Mouse (Mus musculus): ENCODE measurements around the gene Sorcs2. TPM values are rescaled to one million over a fixed set of nuclear protein-coding genes. Genes with fewer than 3 reads are reported as not detected.

Gene Sorcs2
- polyA plus RNA-seq, 1 experiment from 2014 or later = 11.5 TPM

GRCm38 (mm10) chr5:36267194-36267769 lies 130.7 kb downstream of the Sorcs2 start:
- no peaks in the 10 kb centered on the region; the same call in 1 of the 2 replicates for H3K4me1 ChIP-seq (replicated peaks; ENCODE audit: control insufficient read depth, insufficient read depth, low read length)
- no peaks in the 10 kb centered on the region for H3K27me3 ChIP-seq (ENCODE audit: control insufficient read depth, insufficient read depth, low read length)
- 90% methylated on average over 3 of the region's 3 CpGs for WGBS
- H3K4me2 ChIP-seq (replicated peaks) = no peak overlapping the region
- no peak overlapping the region for H3K27ac ChIP-seq
- no peak for DNase-seq (ENCODE audit: low spot score)
- H3K4me3 ChIP-seq (replicated peaks; ENCODE audit: low read length) = no peak overlapping the region
- no peaks in the 10 kb centered on the region for H3K36me3 ChIP-seq (replicated peaks; ENCODE audit: control insufficient read depth, insufficient read depth)
- no peaks in the 10 kb centered on the region for H3K9me3 ChIP-seq (ENCODE audit: control insufficient read depth, low read length)
- no peak overlapping the region for H3K9ac ChIP-seq
- no peak for ATAC-seq (ENCODE audit: low FRiP score)

- Histone ChIP-seq H3K27me3 (ENCODE audit: control insufficient read depth, insufficient read depth, low read length) (no peaks in the 10 kb centered on the region), H3K4me1 (replicated peaks; ENCODE audit: control insufficient read depth, insufficient read depth, low read length) (peaks cover 28% of the 10 kb centered on the region), H3K4me2 (replicated peaks) (no peak overlapping the region), H3K27ac (peak overlapping the region; percentile 5; the same call in 1 of the 2 replicates), H3K4me3 (replicated peaks; ENCODE audit: low read length) (no peak overlapping the region), H3K36me3 (replicated peaks; ENCODE audit: control insufficient read depth, insufficient read depth) (no peaks in the 10 kb centered on the region), H3K9me3 (ENCODE audit: control insufficient read depth, low read length) (no peaks in the 10 kb centered on the region), H3K9ac (no peak overlapping the region)
- WGBS = 56% methylated on average over 12 of the region's 12 CpGs
- no peak for ATAC-seq (ENCODE audit: low FRiP score)
- DNase-seq (ENCODE audit: low spot score) = no peak
These were observed 137.1 kb downstream of the Sorcs2 start for GRCm38 (mm10) chr5:36260862-36261261.

- peaks cover 34% of the 10 kb centered on the region for H3K4me1 ChIP-seq (replicated peaks; ENCODE audit: control insufficient read depth, insufficient read depth, low read length)
- no peaks in the 10 kb centered on the region for H3K27me3 ChIP-seq (ENCODE audit: control insufficient read depth, insufficient read depth, low read length)
- ATAC-seq (ENCODE audit: low FRiP score) (no peak; the same call in 1 of the 2 replicates), DNase-seq (ENCODE audit: low spot score) (no peak)
- no peak overlapping the region for H3K4me3 ChIP-seq (replicated peaks; ENCODE audit: low read length)
- WGBS = 36% methylated on average over 6 of the region's 6 CpGs
- H3K9ac ChIP-seq = no peak overlapping the region
- H3K27ac ChIP-seq = 0 out of 2 replicates have a peak overlapping the region, but pooled peaks have one; percentile 4
- H3K9me3 ChIP-seq (ENCODE audit: control insufficient read depth, low read length) = no peaks in the 10 kb centered on the region
- no peaks in the 10 kb centered on the region for H3K36me3 ChIP-seq (replicated peaks; ENCODE audit: control insufficient read depth, insufficient read depth)
- no peak overlapping the region for H3K4me2 ChIP-seq (replicated peaks)
These were observed 138.2 kb downstream of the Sorcs2 start for GRCm38 (mm10) chr5:36259691-36260124.

GRCm38 (mm10) chr5:36258387-36259181 lies 139.4 kb downstream of the Sorcs2 start:
- Histone ChIP-seq H3K36me3 (replicated peaks; ENCODE audit: control insufficient read depth, insufficient read depth) (no peaks in the 10 kb centered on the region), H3K4me3 (replicated peaks; ENCODE audit: low read length) (no peak overlapping the region), H3K9me3 (ENCODE audit: control insufficient read depth, low read length) (no peaks in the 10 kb centered on the region), H3K9ac (no peak overlapping the region), H3K27ac (peak overlapping the region; percentile 32; the same call in 1 of the 2 replicates), H3K27me3 (ENCODE audit: control insufficient read depth, insufficient read depth, low read length) (no peaks in the 10 kb centered on the region), H3K4me2 (replicated peaks) (no peak overlapping the region), H3K4me1 (replicated peaks; ENCODE audit: control insufficient read depth, insufficient read depth, low read length) (peaks cover 36% of the 10 kb centered on the region)
- WGBS = 81% methylated on average over 12 of the region's 12 CpGs
- no peak for ATAC-seq (ENCODE audit: low FRiP score)
- DNase-seq (ENCODE audit: low spot score) = no peak

- Histone ChIP-seq H3K36me3 (replicated peaks; ENCODE audit: control insufficient read depth, insufficient read depth) (no peaks in the 10 kb centered on the region), H3K4me3 (replicated peaks; ENCODE audit: low read length) (no peak overlapping the region), H3K27me3 (ENCODE audit: control insufficient read depth, insufficient read depth, low read length) (no peaks in the 10 kb centered on the region), H3K27ac (no peak overlapping the region), H3K9me3 (ENCODE audit: control insufficient read depth, low read length) (no peaks in the 10 kb centered on the region), H3K4me1 (replicated peaks; ENCODE audit: control insufficient read depth, insufficient read depth, low read length) (peaks cover 36% of the 10 kb centered on the region), H3K4me2 (replicated peaks) (no peak overlapping the region), H3K9ac (no peak overlapping the region)
- no peak for ATAC-seq (ENCODE audit: low FRiP score)
- DNase-seq (ENCODE audit: low spot score) = no peak
- WGBS = 89% methylated on average over 5 of the region's 5 CpGs
These were observed 140.9 kb downstream of the Sorcs2 start for GRCm38 (mm10) chr5:36257008-36257407.

GRCm38 (mm10) chr5:36254642-36255516 lies 143.1 kb downstream of the Sorcs2 start:
- no peaks in the 10 kb centered on the region for H3K27me3 ChIP-seq (ENCODE audit: control insufficient read depth, insufficient read depth, low read length)
- peaks cover 27% of the 10 kb centered on the region for H3K4me1 ChIP-seq (replicated peaks; ENCODE audit: control insufficient read depth, insufficient read depth, low read length)
- no peak overlapping the region for H3K9ac ChIP-seq
- DNase-seq (ENCODE audit: low spot score) (no peak), ATAC-seq (ENCODE audit: low FRiP score) (no peak)
- no peak overlapping the region for H3K4me3 ChIP-seq (replicated peaks; ENCODE audit: low read length)
- no peaks in the 10 kb centered on the region for H3K9me3 ChIP-seq (ENCODE audit: control insufficient read depth, low read length)
- H3K4me2 ChIP-seq (replicated peaks) = no peak overlapping the region
- WGBS = 54% methylated on average over 18 of the region's 18 CpGs
- H3K36me3 ChIP-seq (replicated peaks; ENCODE audit: control insufficient read depth, insufficient read depth) = no peaks in the 10 kb centered on the region
- no peak overlapping the region for H3K27ac ChIP-seq

GRCm38 (mm10) chr5:36252746-36253504 lies 145.0 kb downstream of the Sorcs2 start:
- H3K4me3 ChIP-seq (replicated peaks; ENCODE audit: low read length) = no peak overlapping the region
- no peaks in the 10 kb centered on the region for H3K36me3 ChIP-seq (replicated peaks; ENCODE audit: control insufficient read depth, insufficient read depth)
- 91% methylated on average over 17 of the region's 17 CpGs for WGBS
- no peak for ATAC-seq (ENCODE audit: low FRiP score)
- DNase-seq (ENCODE audit: low spot score) = no peak
- no peak overlapping the region for H3K4me2 ChIP-seq (replicated peaks)
- no peak overlapping the region for H3K27ac ChIP-seq
- H3K9ac ChIP-seq = no peak overlapping the region
- peaks cover 12% of the 10 kb centered on the region; the same call in 1 of the 2 replicates for H3K4me1 ChIP-seq (replicated peaks; ENCODE audit: control insufficient read depth, insufficient read depth, low read length)
- H3K27me3 ChIP-seq (ENCODE audit: control insufficient read depth, insufficient read depth, low read length) = no peaks in the 10 kb centered on the region
- H3K9me3 ChIP-seq (ENCODE audit: control insufficient read depth, low read length) = no peaks in the 10 kb centered on the region

GRCm38 (mm10) chr5:36248022-36248421 lies 149.9 kb downstream of the Sorcs2 start:
- no peak for ATAC-seq (ENCODE audit: low FRiP score)

More at GRCm38 (mm10) chr5:36248022-36248421, 149.9 kb downstream of the Sorcs2 start:
- Histone ChIP-seq H3K4me3 (replicated peaks; ENCODE audit: low read length) (no peak overlapping the region), H3K9me3 (ENCODE audit: control insufficient read depth, low read length) (no peaks in the 10 kb centered on the region), H3K36me3 (replicated peaks; ENCODE audit: control insufficient read depth, insufficient read depth) (no peaks in the 10 kb centered on the region), H3K4me2 (replicated peaks) (no peak overlapping the region), H3K27me3 (ENCODE audit: control insufficient read depth, insufficient read depth, low read length) (no peaks in the 10 kb centered on the region), H3K4me1 (replicated peaks; ENCODE audit: control insufficient read depth, insufficient read depth, low read length) (0 out of 2 replicates have a peak, but pooled peaks cover 4% of the 10 kb centered on the region), H3K27ac (no peak overlapping the region), H3K9ac (no peak overlapping the region)
- 86% methylated on average over 3 of the region's 3 CpGs for WGBS
- no peak for DNase-seq (ENCODE audit: low spot score)

Data from hindbrain, embryonic 14.5 days (tissue).